Mouse (Mus musculus) C2C12 (cell line): ENCODE measurements at regions not wholly inside any gene's neighbourhood (a gene's known extent, or its start where the extent isn't known, plus 50 kb on each side); places are given as distances from the start of the nearest gene placed in this dataset.

Source experiments
- CEBPB ChIP-seq: IDR thresholded peaks from one replicate; pipeline ENCODE4 v1.6.1; 2011; ENCODE audit warnings: low read depth, mild to moderate bottlenecking, control low read depth, moderate library complexity
- CTCF ChIP-seq: IDR thresholded peaks from one replicate; pipeline ENCODE4 v1.5.1; 2011; ENCODE audit not compliant: control insufficient read depth, insufficient read depth, insufficient read length
- MAX ChIP-seq: IDR thresholded peaks from one replicate; pipeline ENCODE4 v1.6.1; 2011; ENCODE audit warnings: mild to moderate bottlenecking, control low read depth
- MYOD1 ChIP-seq: IDR thresholded peaks from one replicate; pipeline ENCODE4 v1.6.1; 2011; ENCODE audit warnings: low read depth; ENCODE audit not compliant: control insufficient read depth, insufficient read length
- USF1 ChIP-seq: IDR thresholded peaks from one replicate; pipeline ENCODE4 v1.6.1; 2011; ENCODE audit warnings: low read depth, mild to moderate bottlenecking, control low read depth, moderate library complexity

DNA sequence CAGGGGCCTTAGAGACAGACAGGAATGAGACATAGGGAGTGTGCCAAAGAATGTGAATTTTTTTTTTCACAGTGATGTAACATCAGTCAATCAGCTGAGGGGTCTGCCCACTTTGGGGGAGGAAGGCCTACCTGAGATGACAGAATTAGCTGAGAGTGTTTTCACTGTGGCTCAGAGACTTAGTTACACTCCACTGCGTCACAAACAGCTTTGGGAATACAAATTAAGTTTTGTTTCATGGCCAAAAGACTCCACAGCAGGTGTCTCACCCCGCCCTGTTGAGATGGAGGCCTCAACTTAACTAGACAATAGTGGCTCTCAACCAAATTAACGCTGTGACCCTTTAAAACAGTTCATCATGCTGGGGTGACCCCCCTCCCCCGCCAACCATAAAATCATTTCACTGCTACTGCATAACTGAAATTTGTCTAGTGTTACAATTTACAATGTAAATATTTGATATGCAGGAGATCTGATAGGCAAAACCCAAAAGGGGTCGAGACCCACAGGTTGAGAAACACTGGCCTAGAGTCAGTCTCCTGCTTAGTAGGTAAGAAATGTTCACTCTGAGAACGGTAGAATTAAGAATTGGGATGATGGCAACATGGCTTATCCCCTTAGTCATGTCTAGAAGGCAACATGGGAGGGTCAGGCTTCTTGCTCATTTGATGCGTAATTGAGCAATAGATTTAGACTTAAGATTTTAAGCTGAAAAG is 184.3 kb downstream of the Katnal1 start:
- no peak for TF ChIP-seq CTCF
- TF ChIP-seq USF1 = no peak
- TF ChIP-seq MYOD1 = no peak
- no peak for TF ChIP-seq MAX
- no peak for TF ChIP-seq CEBPB
